Mouse (Mus musculus): Measurements from ENCODE around the gene Pcca. TPM values are rescaled to one million over a fixed set of nuclear protein-coding genes. Genes with fewer than 3 reads are reported as not detected.

The Pcca gene
- polyA plus RNA-seq, 1 experiment from 2014 or later: 32.8 TPM

- H3K4me1 ChIP-seq: peaks cover 9% of the 10 kb centered on the region
- H3K4me3 ChIP-seq: no peak overlapping the region
- 23% methylated on average over 13 of the region's 13 CpGs for WGBS
- no peak overlapping the region for H3K27ac ChIP-seq
- H3K9ac ChIP-seq: no peak overlapping the region
- no peaks in the 10 kb centered on the region for H3K9me3 ChIP-seq
- H3K27me3 ChIP-seq: no peaks in the 10 kb centered on the region
- no peak for ATAC-seq (ENCODE audit: insufficient number of reproducible peaks, insufficient read depth, low FRiP score, low TSS enrichment, low read depth)
- H3K36me3 ChIP-seq: no peaks in the 10 kb centered on the region
- H3K4me2 ChIP-seq: peak overlapping the region; percentile 5; the same call in 1 of the 2 replicates
Observed at GRCm38 (mm10) chr14:122755559-122755958, 221.4 kb downstream of the Pcca start.

DNA sequence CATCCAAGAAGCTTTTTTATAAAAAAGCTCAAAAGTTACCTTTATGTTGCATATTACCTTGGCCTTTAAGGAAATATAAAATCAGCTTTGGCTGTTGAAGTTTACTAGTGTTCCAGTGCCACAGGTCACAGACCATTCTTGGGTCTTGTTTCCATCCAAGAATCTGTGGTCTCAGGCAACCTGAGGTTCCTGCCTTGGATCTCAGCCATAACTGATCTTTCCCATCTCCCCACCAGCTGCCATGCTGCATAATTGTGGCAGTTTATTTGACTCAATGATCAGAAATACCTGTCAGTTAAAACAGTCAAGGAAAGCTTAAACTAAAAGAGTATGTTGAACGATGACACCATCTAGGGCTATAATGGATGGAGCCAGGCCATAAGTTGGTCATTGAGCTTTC, 222.5 kb downstream of the Pcca start:
- Histone ChIP-seq H3K4me1 (peaks cover 9% of the 10 kb centered on the region), H3K4me3 (no peak overlapping the region), H3K9me3 (no peaks in the 10 kb centered on the region), H3K27ac (no peak overlapping the region), H3K4me2 (no peak overlapping the region), H3K27me3 (no peaks in the 10 kb centered on the region), H3K9ac (no peak overlapping the region), H3K36me3 (no peaks in the 10 kb centered on the region)
- ATAC-seq (ENCODE audit: insufficient number of reproducible peaks, insufficient read depth, low FRiP score, low TSS enrichment, low read depth): no peak
- 94% methylated on average over 1 of the region's 1 CpGs for WGBS

- no peak overlapping the region for H3K27ac ChIP-seq
- no peaks in the 10 kb centered on the region for H3K9me3 ChIP-seq
- H3K36me3 ChIP-seq: no peaks in the 10 kb centered on the region
- no peak overlapping the region for H3K4me3 ChIP-seq
- WGBS: 76% methylated on average over 3 of the region's 3 CpGs
- H3K4me2 ChIP-seq: no peak overlapping the region
- H3K27me3 ChIP-seq: no peaks in the 10 kb centered on the region
- ATAC-seq (ENCODE audit: insufficient number of reproducible peaks, insufficient read depth, low FRiP score, low TSS enrichment, low read depth): no peak
- no peak overlapping the region for H3K9ac ChIP-seq
- H3K4me1 ChIP-seq: peaks cover 14% of the 10 kb centered on the region
Observed at GRCm38 (mm10) chr14:122759890-122760289, 225.8 kb downstream of the Pcca start.

DNA sequence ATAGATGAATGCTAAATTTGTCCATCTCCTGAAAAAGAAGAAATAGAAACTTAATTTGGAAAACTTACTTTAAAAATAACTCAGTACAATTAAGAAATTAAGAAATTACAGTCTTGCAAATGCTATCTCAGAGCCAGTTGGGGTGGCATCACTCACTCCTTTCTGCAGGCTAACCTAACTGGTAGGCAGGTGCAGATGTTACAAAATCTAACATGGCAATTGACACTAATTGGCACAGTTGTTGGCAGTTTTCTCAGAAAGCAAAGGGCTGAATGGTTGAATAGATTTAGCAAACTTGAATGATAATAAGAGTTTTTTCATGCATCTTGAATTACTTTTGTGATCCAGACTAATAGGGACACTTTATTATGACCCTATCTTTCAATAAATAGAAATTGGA, 226.7 kb downstream of the Pcca start:
- no peak overlapping the region for H3K9ac ChIP-seq
- H3K9me3 ChIP-seq: no peaks in the 10 kb centered on the region
- H3K36me3 ChIP-seq: no peaks in the 10 kb centered on the region
- no peak overlapping the region for H3K4me3 ChIP-seq
- no peak for ATAC-seq (ENCODE audit: insufficient number of reproducible peaks, insufficient read depth, low FRiP score, low TSS enrichment, low read depth)
- peaks cover 8% of the 10 kb centered on the region for H3K4me1 ChIP-seq
- no peaks in the 10 kb centered on the region for H3K27me3 ChIP-seq
- H3K4me2 ChIP-seq: no peak overlapping the region
- no peak overlapping the region for H3K27ac ChIP-seq

- no peak overlapping the region for H3K27ac ChIP-seq
- H3K4me3 ChIP-seq: no peak overlapping the region
- H3K9ac ChIP-seq: no peak overlapping the region
- no peak for ATAC-seq (ENCODE audit: insufficient number of reproducible peaks, insufficient read depth, low FRiP score, low TSS enrichment, low read depth)
- no peaks in the 10 kb centered on the region for H3K9me3 ChIP-seq
- H3K27me3 ChIP-seq: no peaks in the 10 kb centered on the region
- peaks cover 5% of the 10 kb centered on the region; the same call in 1 of the 2 replicates for H3K4me1 ChIP-seq
- H3K36me3 ChIP-seq: no peaks in the 10 kb centered on the region
- H3K4me2 ChIP-seq: no peak overlapping the region
Observed at GRCm38 (mm10) chr14:122762603-122763002, 228.5 kb downstream of the Pcca start.

DNA sequence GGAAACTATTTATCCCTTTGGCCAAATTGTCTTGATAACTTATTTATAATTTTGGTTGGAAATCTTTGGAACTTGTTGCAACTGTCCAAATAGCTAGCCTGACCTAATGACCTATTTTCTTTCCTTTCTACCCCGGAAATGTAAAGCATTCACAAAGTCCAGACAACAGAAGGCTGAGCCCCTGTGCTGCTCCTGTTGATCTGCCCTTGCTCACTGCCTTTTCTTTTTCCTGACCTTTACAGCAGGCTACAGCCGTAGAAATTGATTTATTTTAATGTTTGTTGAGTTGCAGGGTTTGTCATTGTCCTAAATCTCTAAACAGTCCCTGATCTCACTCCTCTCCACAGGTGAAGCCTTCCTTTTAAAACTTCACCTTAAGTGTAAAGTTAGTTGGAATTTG, 231.8 kb downstream of the Pcca start:
- no peaks in the 10 kb centered on the region for H3K9me3 ChIP-seq
- no peak overlapping the region for H3K27ac ChIP-seq
- H3K9ac ChIP-seq: no peak overlapping the region
- H3K36me3 ChIP-seq: no peaks in the 10 kb centered on the region
- WGBS: 71% methylated on average over 2 of the region's 2 CpGs
- no peak overlapping the region for H3K4me3 ChIP-seq
- no peak for ATAC-seq (ENCODE audit: insufficient number of reproducible peaks, insufficient read depth, low FRiP score, low TSS enrichment, low read depth)
- no peak overlapping the region for H3K4me2 ChIP-seq
- no peaks in the 10 kb centered on the region for H3K27me3 ChIP-seq
- peaks cover 5% of the 10 kb centered on the region; the same call in 1 of the 2 replicates for H3K4me1 ChIP-seq

DNA sequence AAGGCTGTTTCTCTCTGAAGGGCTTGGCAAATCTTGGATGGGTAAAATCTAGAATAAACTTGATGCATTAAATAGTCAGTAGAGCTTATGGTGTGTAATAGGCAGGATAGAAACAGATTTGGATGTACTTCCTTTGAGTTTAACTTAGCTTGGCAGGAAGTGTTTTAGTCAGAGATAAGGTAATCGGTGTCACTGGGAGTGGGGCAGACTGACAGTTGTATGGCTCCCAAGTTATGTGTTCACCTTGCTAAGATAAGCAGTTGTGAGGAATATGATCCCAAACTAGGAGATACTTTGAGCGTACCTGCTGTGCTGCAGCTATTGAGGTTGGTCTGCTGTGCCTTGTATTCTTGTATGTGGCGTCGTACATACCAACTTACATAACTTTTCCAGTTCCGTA, 232.3 kb downstream of the Pcca start:
- Histone ChIP-seq H3K9me3 (no peaks in the 10 kb centered on the region), H3K4me2 (no peak overlapping the region), H3K4me1 (peaks cover 5% of the 10 kb centered on the region; the same call in 1 of the 2 replicates), H3K27me3 (no peaks in the 10 kb centered on the region), H3K4me3 (no peak overlapping the region), H3K27ac (no peak overlapping the region), H3K9ac (no peak overlapping the region), H3K36me3 (no peaks in the 10 kb centered on the region)
- 89% methylated on average over 5 of the region's 5 CpGs for WGBS
- ATAC-seq (ENCODE audit: insufficient number of reproducible peaks, insufficient read depth, low FRiP score, low TSS enrichment, low read depth): no peak

DNA sequence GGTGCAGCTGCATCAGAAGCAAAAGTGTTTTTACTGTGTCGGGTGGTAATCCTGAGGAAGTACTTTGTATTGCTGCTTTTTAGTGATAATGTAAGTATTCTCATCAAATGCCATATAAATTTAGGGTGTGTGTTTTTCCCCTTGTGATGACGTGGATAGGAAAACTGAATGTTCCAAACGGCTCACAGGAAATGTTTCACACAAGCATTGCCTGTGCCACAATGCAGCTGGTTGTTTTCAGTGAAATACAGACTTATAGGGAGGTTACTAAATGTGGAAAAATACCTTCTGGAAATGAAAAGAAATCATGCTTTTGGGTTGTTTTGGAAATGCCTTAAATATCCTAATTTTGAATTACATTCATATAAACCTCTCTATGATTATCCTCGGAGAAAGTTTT, 250.6 kb downstream of the Pcca start:
- 82% methylated on average over 4 of the region's 4 CpGs for WGBS
- Histone ChIP-seq H3K4me2 (no peak overlapping the region), H3K27me3 (no peaks in the 10 kb centered on the region), H3K36me3 (no peaks in the 10 kb centered on the region), H3K4me3 (no peak overlapping the region), H3K9me3 (no peaks in the 10 kb centered on the region), H3K4me1 (no peaks in the 10 kb centered on the region), H3K9ac (no peak overlapping the region), H3K27ac (no peak overlapping the region)
- ATAC-seq (ENCODE audit: insufficient number of reproducible peaks, insufficient read depth, low FRiP score, low TSS enrichment, low read depth): no peak

GRCm38 (mm10) chr14:122788199-122788598, 254.1 kb downstream of the Pcca start:
- ATAC-seq (ENCODE audit: insufficient number of reproducible peaks, insufficient read depth, low FRiP score, low TSS enrichment, low read depth): no peak
- no peaks in the 10 kb centered on the region for H3K9me3 ChIP-seq
- no peak overlapping the region for H3K27ac ChIP-seq
- no peaks in the 10 kb centered on the region for H3K4me1 ChIP-seq
- no peak overlapping the region for H3K9ac ChIP-seq
- no peaks in the 10 kb centered on the region for H3K27me3 ChIP-seq
- 51% methylated on average over 2 of the region's 2 CpGs for WGBS
- H3K4me2 ChIP-seq: no peak overlapping the region
- no peaks in the 10 kb centered on the region for H3K36me3 ChIP-seq
- H3K4me3 ChIP-seq: no peak overlapping the region

GRCm38 (mm10) chr14:122790111-122790510, 256.0 kb downstream of the Pcca start:
- H3K9ac ChIP-seq: no peak overlapping the region
- 83% methylated on average over 7 of the region's 7 CpGs for WGBS
- no peaks in the 10 kb centered on the region for H3K4me1 ChIP-seq
- no peak for ATAC-seq (ENCODE audit: insufficient number of reproducible peaks, insufficient read depth, low FRiP score, low TSS enrichment, low read depth)
- H3K4me3 ChIP-seq: no peak overlapping the region
- H3K36me3 ChIP-seq: no peaks in the 10 kb centered on the region
- no peaks in the 10 kb centered on the region for H3K9me3 ChIP-seq
- no peaks in the 10 kb centered on the region for H3K27me3 ChIP-seq
- no peak overlapping the region for H3K27ac ChIP-seq
- no peak overlapping the region for H3K4me2 ChIP-seq

- no peaks in the 10 kb centered on the region for H3K36me3 ChIP-seq
- H3K4me2 ChIP-seq: no peak overlapping the region
- no peaks in the 10 kb centered on the region for H3K27me3 ChIP-seq
- H3K4me1 ChIP-seq: no peaks in the 10 kb centered on the region
- WGBS: 95% methylated on average over 4 of the region's 4 CpGs
- H3K4me3 ChIP-seq: no peak overlapping the region
- no peak overlapping the region for H3K9ac ChIP-seq
- ATAC-seq (ENCODE audit: insufficient number of reproducible peaks, insufficient read depth, low FRiP score, low TSS enrichment, low read depth): no peak
- no peaks in the 10 kb centered on the region for H3K9me3 ChIP-seq
- H3K27ac ChIP-seq: no peak overlapping the region
Observed at GRCm38 (mm10) chr14:122793368-122793767, 259.2 kb downstream of the Pcca start.

DNA sequence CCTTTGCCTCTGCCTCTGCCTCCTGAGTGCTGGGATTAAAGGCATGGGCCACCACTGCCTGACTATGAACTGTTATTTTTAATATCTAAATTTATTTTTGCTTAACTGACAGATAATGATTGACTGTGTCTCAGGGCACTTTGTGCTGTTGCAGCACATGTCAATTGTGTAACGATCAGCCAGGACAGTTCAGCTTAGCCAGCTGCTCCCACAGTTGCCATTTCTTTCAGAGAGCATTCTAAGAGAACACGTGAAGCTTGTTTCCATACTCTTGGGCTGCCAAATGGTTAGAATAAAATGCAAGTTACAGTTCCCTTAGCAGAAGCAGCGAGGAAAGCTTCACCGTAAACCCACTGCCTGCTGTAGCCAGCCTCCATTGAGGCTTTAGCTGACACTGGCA, 266.2 kb downstream of the Pcca start:
- ATAC-seq (ENCODE audit: insufficient number of reproducible peaks, insufficient read depth, low FRiP score, low TSS enrichment, low read depth): no peak
- Histone ChIP-seq H3K27me3 (no peaks in the 10 kb centered on the region), H3K4me3 (no peak overlapping the region), H3K9ac (no peak overlapping the region), H3K4me1 (no peaks in the 10 kb centered on the region), H3K27ac (no peak overlapping the region), H3K36me3 (no peaks in the 10 kb centered on the region), H3K4me2 (no peak overlapping the region), H3K9me3 (no peaks in the 10 kb centered on the region)
- 84% methylated on average over 4 of the region's 4 CpGs for WGBS

DNA sequence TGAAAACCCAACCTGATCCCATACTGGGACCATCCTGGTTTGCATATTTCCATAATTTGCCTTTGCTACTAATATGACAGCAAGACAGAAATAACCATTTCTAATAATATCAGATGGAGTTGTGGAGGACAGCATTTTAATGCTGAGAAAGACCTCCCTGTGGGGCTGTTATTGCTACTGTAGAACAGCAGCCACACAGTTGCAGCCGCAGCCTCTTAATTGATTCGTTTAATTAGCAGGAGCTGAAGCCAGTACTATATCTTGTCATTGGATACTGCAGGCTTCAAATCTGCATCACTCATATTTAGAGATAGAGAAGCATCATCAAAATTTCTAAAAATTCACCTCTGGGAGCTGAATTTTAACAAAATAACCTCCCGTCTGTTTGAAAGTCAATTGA, 286.9 kb downstream of the Pcca start:
- no peak for ATAC-seq (ENCODE audit: insufficient number of reproducible peaks, insufficient read depth, low FRiP score, low TSS enrichment, low read depth)
- Histone ChIP-seq H3K4me1 (no peaks in the 10 kb centered on the region), H3K9ac (no peak overlapping the region), H3K4me3 (no peak overlapping the region), H3K4me2 (no peak overlapping the region), H3K36me3 (no peaks in the 10 kb centered on the region), H3K9me3 (no peaks in the 10 kb centered on the region), H3K27me3 (no peaks in the 10 kb centered on the region), H3K27ac (no peak overlapping the region)
- 84% methylated on average over 3 of the region's 3 CpGs for WGBS

Measured in embryonic facial prominence, embryonic 13.5 days (tissue).